Mouse (Mus musculus) hematopoietic multipotent progenitor cell, adult 10-12 weeks (in vitro differentiated cells): Measurements from ENCODE around the gene Ablim1. TPM values are rescaled to one million over a fixed set of nuclear protein-coding genes. Genes with fewer than 3 reads are reported as not detected.

Experiments
- polyA plus RNA-seq: library from polyadenylated mRNA; stranded (reverse); fragments of >175 nt; gene quantifications from 2 replicates; pipeline ENCODE4 v1.2.3, GENCODE M21; 2012; ENCODE audit warnings: low replicate concordance

Ablim1 gene
- polyA plus RNA-seq: 49.6 and 92.2 TPM in 2 replicates

GRCm38 (mm10) chr19:57314346-57315012 is at the start of gene Ablim1:
TSS of gene Ablim1 (minus strand) at chr19:57314919.

GRCm38 (mm10) chr19:57360341-57361130 is 45.8 kb upstream of the Ablim1 start, which contains the start of gene Fam160b1:
TSS of gene Fam160b1 (plus strand) at chr19:57360680.

GRCm38 (mm10) chr19:57007781-57008710 is 306.7 kb downstream of the Ablim1 start, which contains the start of gene Afap1l2:
TSS of gene Afap1l2 (minus strand) at chr19:57008228.

Other genes with a start within 250 kb of the Ablim1 start
- 9.3 and 9.4 TPM in 2 replicates for gene Fam160b1, start 45.8 kb upstream of the Ablim1 start, polyA plus RNA-seq
- gene Trub1, start 138.0 kb upstream of the Ablim1 start, polyA plus RNA-seq: 4.9 and 5.7 TPM in 2 replicates